Mouse (Mus musculus) lung, adult 2 months (tissue): ENCODE data around the gene 1190005I06Rik.

Experiments used
- CTCF ChIP-seq: fragments of 200-500 bp; IDR thresholded peaks from 2 replicates; pipeline ENCODE4 v1.5.1; 2011; ENCODE audit warnings: mild to moderate bottlenecking, low read length, control low read depth; ENCODE audit not compliant: insufficient read depth
- POLR2A ChIP-seq: fragments of 200-500 bp; IDR thresholded peaks from 2 replicates; pipeline ENCODE4 v1.6.1; 2011; ENCODE audit warnings: low read depth, mild to moderate bottlenecking, control low read depth, low read length, borderline replicate concordance; ENCODE audit errors: extremely low read depth

GRCm38 (mm10) chr8:120562680-120563347 is 84.6 kb downstream of the 1190005I06Rik start:
- TF ChIP-seq CTCF = no peak
- TF ChIP-seq POLR2A = no peak
